Comparison of ENCODE assay signal across 14 mouse cellular contexts in genomic region chr8:120273430-120273829, GRCm38 (mm10).
"Had no signal": no experiment of that assay in that cellular context is flagged by ENCODE, and none has a peak within 500 bp of the region (broad histone marks: within the 10 kb centered on the region; RNA-seq: fewer than 3 reads in every experiment).

No protein-coding gene starts in this region.

- H3K4me3 ChIP-seq: kidney, embryonic 15.5 days; layer of hippocampus, adult 2 months; liver, embryonic 13.5 days; lung, embryonic 15.5 days; megakaryocyte, embryonic 14.5 days; midbrain, embryonic 12.5 days had no signal

- ATAC-seq: liver, postnatal 0 days had no signal

- H3K9ac ChIP-seq: kidney, embryonic 15.5 days; liver, embryonic 13.5 days; liver, postnatal 0 days; lung, embryonic 15.5 days; midbrain, embryonic 12.5 days had no signal

- H3K4me2 ChIP-seq: kidney, embryonic 15.5 days; liver, embryonic 13.5 days; lung, embryonic 15.5 days; midbrain, embryonic 12.5 days had no signal

- H3K36me3 ChIP-seq: kidney, embryonic 15.5 days; liver, embryonic 13.5 days; lung, embryonic 15.5 days; midbrain, embryonic 12.5 days had no signal

- H3K27me3 ChIP-seq: kidney, embryonic 15.5 days; lung, embryonic 15.5 days had no signal

- DNase-seq: kidney, postnatal 36 days; liver; liver, embryonic 13.5 days; liver, postnatal 0 days; lung, postnatal 14 days; right cerebral cortex, adult 18-20 months; right cerebral cortex, postnatal 25 days; thymus, postnatal 36 days had no signal

- H3K9me3 ChIP-seq: kidney, embryonic 15.5 days; liver, embryonic 13.5 days; lung, embryonic 15.5 days; midbrain, embryonic 12.5 days had no signal

- H3K27ac ChIP-seq: kidney, embryonic 15.5 days; layer of hippocampus, adult 2 months; liver, embryonic 13.5 days; lung, embryonic 15.5 days; macrophage; midbrain, embryonic 12.5 days had no signal
